Mouse (Mus musculus): ENCODE measurements around the gene Nid1. TPM values are rescaled to one million over a fixed set of nuclear protein-coding genes. Genes with fewer than 3 reads are reported as not detected.

Gene Nid1
- total and polyA plus RNA-seq, 2 experiments from 2014 or later, result 21.6 to 53.5 TPM

DNA sequence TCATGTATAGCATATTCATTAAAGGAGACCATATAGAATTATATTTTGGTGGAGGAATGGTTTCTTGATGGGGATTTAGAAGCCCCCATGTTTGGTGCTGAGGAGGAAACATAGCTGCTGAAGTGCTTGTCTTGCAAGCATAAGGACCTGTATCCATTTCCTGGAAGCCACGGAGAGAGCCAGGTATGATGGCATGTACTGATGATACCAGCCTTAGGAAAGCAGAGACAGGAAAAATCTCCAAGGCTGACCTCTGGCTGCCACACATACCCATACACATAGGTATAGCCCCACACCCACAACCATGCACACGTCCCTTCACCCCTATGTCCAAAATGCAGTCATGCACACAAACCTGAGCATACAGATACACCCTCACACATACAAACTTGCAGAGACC is 39.2 kb downstream of the Nid1 start:
- no peak for ATAC-seq
- 91% methylated on average over 2 of the region's 2 CpGs for WGBS
- no peaks in the 10 kb centered on the region for H3K36me3 ChIP-seq (ENCODE audit: insufficient read depth)
- H3K27ac ChIP-seq (ENCODE audit: low read depth, low read length), result no peak overlapping the region
- no peak overlapping the region for H3K9ac ChIP-seq
- no peaks in the 10 kb centered on the region for H3K27me3 ChIP-seq (ENCODE audit: insufficient read depth, low read length)
- no peak for TF ChIP-seq CTCF (IDR thresholded peaks at IDR 0.05; ENCODE audit: low read depth)
- DNase-seq, result no peak
- no peaks in the 10 kb centered on the region for H3K4me1 ChIP-seq (ENCODE audit: insufficient read depth)
- no peaks in the 10 kb centered on the region for H3K9me3 ChIP-seq (ENCODE audit: low read length)
- H3K4me2 ChIP-seq (ENCODE audit: low read depth), result no peak overlapping the region
- no peak overlapping the region for H3K4me3 ChIP-seq (ENCODE audit: low read depth, low read length)

GRCm38 (mm10) chr13:13477046-13477445 is 39.7 kb downstream of the Nid1 start:
- no peak for TF ChIP-seq CTCF (IDR thresholded peaks at IDR 0.05; ENCODE audit: low read depth)
- 89% methylated on average over 2 of the region's 2 CpGs for WGBS

DNA sequence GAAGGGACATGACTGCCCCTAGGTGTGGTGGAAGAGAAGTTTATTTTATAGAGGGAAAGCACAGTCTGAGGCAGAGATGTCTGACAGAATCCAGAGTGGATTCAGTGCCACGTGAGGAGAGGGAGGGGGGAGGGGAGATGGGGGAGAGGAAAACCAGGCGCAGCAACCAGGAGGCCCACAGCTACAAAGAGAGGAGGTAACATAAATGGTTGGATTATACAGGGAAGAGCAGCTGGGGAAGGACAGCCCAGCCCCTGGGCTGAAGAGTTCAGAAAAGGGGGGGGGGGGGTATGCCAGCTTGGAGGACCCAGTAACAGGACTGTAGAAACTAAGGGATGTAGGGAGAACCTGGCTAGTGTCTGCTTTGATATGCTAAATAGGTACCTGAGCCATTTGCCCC is 42.6 kb downstream of the Nid1 start:
- Histone ChIP-seq H3K4me2 (ENCODE audit: low read depth) (no peak overlapping the region), H3K4me3 (ENCODE audit: low read depth, low read length) (no peak overlapping the region), H3K27ac (ENCODE audit: low read depth, low read length) (no peak overlapping the region), H3K4me1 (ENCODE audit: insufficient read depth) (no peaks in the 10 kb centered on the region), H3K27me3 (ENCODE audit: insufficient read depth, low read length) (no peaks in the 10 kb centered on the region), H3K9ac (no peak overlapping the region), H3K9me3 (ENCODE audit: low read length) (no peaks in the 10 kb centered on the region), H3K36me3 (ENCODE audit: insufficient read depth) (no peaks in the 10 kb centered on the region)
- TF ChIP-seq CTCF (IDR thresholded peaks at IDR 0.05; ENCODE audit: low read depth), result no peak
- no peak for DNase-seq
- ATAC-seq, result no peak
- WGBS, result 7% methylated on average over 2 of the region's 2 CpGs

More at GRCm38 (mm10) chr13:13477046-13477445, 39.7 kb downstream of the Nid1 start:
- H3K4me1 ChIP-seq (ENCODE audit: insufficient read depth), result no peaks in the 10 kb centered on the region
- ATAC-seq (no peak), DNase-seq (no peak)
- no peaks in the 10 kb centered on the region for H3K27me3 ChIP-seq (ENCODE audit: insufficient read depth, low read length)
- H3K9me3 ChIP-seq (ENCODE audit: low read length), result no peaks in the 10 kb centered on the region
- no peak overlapping the region for H3K4me2 ChIP-seq (ENCODE audit: low read depth)
- no peak overlapping the region for H3K4me3 ChIP-seq (ENCODE audit: low read depth, low read length)
- no peak overlapping the region for H3K27ac ChIP-seq (ENCODE audit: low read depth, low read length)
- H3K9ac ChIP-seq, result no peak overlapping the region
- H3K36me3 ChIP-seq (ENCODE audit: insufficient read depth), result no peaks in the 10 kb centered on the region

DNA sequence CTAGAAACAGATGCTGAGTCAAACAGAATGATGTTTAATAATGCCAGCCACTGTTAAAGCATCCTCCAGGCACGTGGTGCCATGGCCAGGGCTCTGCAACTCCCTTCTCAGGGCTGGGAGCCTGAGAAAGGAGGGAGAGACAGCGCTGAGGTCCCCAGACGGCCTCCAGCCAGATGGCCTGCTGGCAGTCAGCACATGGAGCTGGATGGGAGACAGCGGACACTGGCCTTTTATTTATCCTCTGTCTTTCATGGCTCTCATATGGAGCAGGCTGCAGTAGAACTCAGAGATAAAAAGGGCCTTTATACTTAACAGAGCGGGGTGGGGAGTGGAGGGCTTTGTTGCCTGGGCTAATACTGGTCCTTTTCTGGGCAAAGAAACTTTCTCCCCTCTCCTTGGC is 43.7 kb downstream of the Nid1 start:
- ATAC-seq (peak; percentile 81), DNase-seq (peak; percentile 32)
- no peak for TF ChIP-seq CTCF (IDR thresholded peaks at IDR 0.05; ENCODE audit: low read depth)
- Histone ChIP-seq H3K27ac (ENCODE audit: low read depth, low read length) (no peak overlapping the region), H3K4me3 (ENCODE audit: low read depth, low read length) (no peak overlapping the region), H3K4me1 (ENCODE audit: insufficient read depth) (no peaks in the 10 kb centered on the region), H3K9ac (no peak overlapping the region), H3K9me3 (ENCODE audit: low read length) (no peaks in the 10 kb centered on the region), H3K36me3 (ENCODE audit: insufficient read depth) (no peaks in the 10 kb centered on the region), H3K4me2 (ENCODE audit: low read depth) (no peak overlapping the region), H3K27me3 (ENCODE audit: insufficient read depth, low read length) (no peaks in the 10 kb centered on the region)
- WGBS, result 23% methylated on average over 5 of the region's 5 CpGs

- WGBS, result 76% methylated on average over 16 of the region's 16 CpGs
- 0 out of 2 replicates have a peak, but pooled peaks have one; percentile 26 for ATAC-seq
- TF ChIP-seq CTCF (IDR thresholded peaks at IDR 0.05; ENCODE audit: low read depth), result no peak
Observed at GRCm38 (mm10) chr13:13481875-13482674, 44.7 kb downstream of the Nid1 start.

DNA sequence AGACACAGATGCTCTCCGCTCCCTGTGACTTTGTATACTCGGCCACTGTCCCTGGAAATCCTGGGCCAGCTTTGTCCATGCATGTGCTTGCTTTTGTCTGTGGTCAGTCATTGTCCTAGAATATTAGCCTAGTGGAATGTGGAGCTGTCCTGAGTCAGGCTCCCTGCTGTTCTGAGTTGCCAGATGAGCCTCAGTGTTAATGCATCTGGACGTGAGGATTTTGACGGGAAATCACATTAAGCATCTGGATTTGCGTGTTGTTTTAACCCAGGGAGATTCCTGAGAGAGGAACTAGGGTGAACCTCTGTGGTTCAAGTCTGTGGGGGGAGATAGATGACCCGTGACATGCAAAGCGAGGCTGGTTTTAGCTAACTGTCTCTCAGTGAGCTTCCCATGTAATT is 47.0 kb downstream of the Nid1 start:
- Histone ChIP-seq H3K4me3 (ENCODE audit: low read depth, low read length) (no peak overlapping the region), H3K27ac (ENCODE audit: low read depth, low read length) (no peak overlapping the region), H3K27me3 (ENCODE audit: insufficient read depth, low read length) (no peaks in the 10 kb centered on the region), H3K4me1 (ENCODE audit: insufficient read depth) (no peaks in the 10 kb centered on the region), H3K36me3 (ENCODE audit: insufficient read depth) (no peaks in the 10 kb centered on the region), H3K4me2 (ENCODE audit: low read depth) (no peak overlapping the region), H3K9ac (no peak overlapping the region), H3K9me3 (ENCODE audit: low read length) (no peaks in the 10 kb centered on the region)
- DNase-seq (no peak), ATAC-seq (no peak)
- 45% methylated on average over 7 of the region's 7 CpGs for WGBS
- no peak for TF ChIP-seq CTCF (IDR thresholded peaks at IDR 0.05; ENCODE audit: low read depth)

More at GRCm38 (mm10) chr13:13481875-13482674, 44.7 kb downstream of the Nid1 start:
- H3K9me3 ChIP-seq (ENCODE audit: low read length), result no peaks in the 10 kb centered on the region
- H3K27me3 ChIP-seq (ENCODE audit: insufficient read depth, low read length), result no peaks in the 10 kb centered on the region
- H3K4me3 ChIP-seq (ENCODE audit: low read depth, low read length), result no peak overlapping the region
- H3K4me2 ChIP-seq (ENCODE audit: low read depth), result no peak overlapping the region
- H3K4me1 ChIP-seq (ENCODE audit: insufficient read depth), result no peaks in the 10 kb centered on the region
- H3K27ac ChIP-seq (ENCODE audit: low read depth, low read length), result no peak overlapping the region
- no peak overlapping the region for H3K9ac ChIP-seq
- H3K36me3 ChIP-seq (ENCODE audit: insufficient read depth), result no peaks in the 10 kb centered on the region
- no peak for DNase-seq

GRCm38 (mm10) chr13:13484883-13485282 is 47.5 kb downstream of the Nid1 start:
- no peak for DNase-seq
- H3K36me3 ChIP-seq (ENCODE audit: insufficient read depth), result no peaks in the 10 kb centered on the region
- H3K9ac ChIP-seq, result no peak overlapping the region
- ATAC-seq, result no peak
- no peaks in the 10 kb centered on the region for H3K27me3 ChIP-seq (ENCODE audit: insufficient read depth, low read length)
- 74% methylated on average over 2 of the region's 2 CpGs for WGBS
- H3K4me3 ChIP-seq (ENCODE audit: low read depth, low read length), result no peak overlapping the region
- no peak overlapping the region for H3K27ac ChIP-seq (ENCODE audit: low read depth, low read length)
- H3K4me2 ChIP-seq (ENCODE audit: low read depth), result no peak overlapping the region
- no peak for TF ChIP-seq CTCF (IDR thresholded peaks at IDR 0.05; ENCODE audit: low read depth)
- H3K4me1 ChIP-seq (ENCODE audit: insufficient read depth), result no peaks in the 10 kb centered on the region
- no peaks in the 10 kb centered on the region for H3K9me3 ChIP-seq (ENCODE audit: low read length)

Measured in forebrain, postnatal 0 days (tissue).